Mouse (Mus musculus) lung, postnatal 0 days (tissue): ENCODE measurements at regions not wholly inside any gene's neighbourhood (a gene's known extent, or its start where the extent isn't known, plus 50 kb on each side); places are given as distances from the start of the nearest gene placed in this dataset.

Source experiments
- CTCF ChIP-seq: IDR thresholded peaks from 2 replicates; pipeline ENCODE4 v1.5.1; 2016; ENCODE audit warnings: antibody characterized with exemption, mild to moderate bottlenecking
- EP300 ChIP-seq: IDR thresholded peaks from 2 replicates; pipeline ENCODE4 v1.6.1; 2016; ENCODE audit warnings: antibody characterized with exemption, mild to moderate bottlenecking, control low read depth

- TF ChIP-seq EP300 (no peak), CTCF (no peak)
Observed at GRCm38 (mm10) chr15:96755322-96755942, 55.9 kb upstream of the Slc38a2 start.
